Mouse (Mus musculus): Measurements from ENCODE around the gene Tex9. TPM values are rescaled to one million over a fixed set of nuclear protein-coding genes. Genes with fewer than 3 reads are reported as not detected.

Gene Tex9
- polyA plus RNA-seq, 1 experiment, result 4.6 TPM

DNA sequence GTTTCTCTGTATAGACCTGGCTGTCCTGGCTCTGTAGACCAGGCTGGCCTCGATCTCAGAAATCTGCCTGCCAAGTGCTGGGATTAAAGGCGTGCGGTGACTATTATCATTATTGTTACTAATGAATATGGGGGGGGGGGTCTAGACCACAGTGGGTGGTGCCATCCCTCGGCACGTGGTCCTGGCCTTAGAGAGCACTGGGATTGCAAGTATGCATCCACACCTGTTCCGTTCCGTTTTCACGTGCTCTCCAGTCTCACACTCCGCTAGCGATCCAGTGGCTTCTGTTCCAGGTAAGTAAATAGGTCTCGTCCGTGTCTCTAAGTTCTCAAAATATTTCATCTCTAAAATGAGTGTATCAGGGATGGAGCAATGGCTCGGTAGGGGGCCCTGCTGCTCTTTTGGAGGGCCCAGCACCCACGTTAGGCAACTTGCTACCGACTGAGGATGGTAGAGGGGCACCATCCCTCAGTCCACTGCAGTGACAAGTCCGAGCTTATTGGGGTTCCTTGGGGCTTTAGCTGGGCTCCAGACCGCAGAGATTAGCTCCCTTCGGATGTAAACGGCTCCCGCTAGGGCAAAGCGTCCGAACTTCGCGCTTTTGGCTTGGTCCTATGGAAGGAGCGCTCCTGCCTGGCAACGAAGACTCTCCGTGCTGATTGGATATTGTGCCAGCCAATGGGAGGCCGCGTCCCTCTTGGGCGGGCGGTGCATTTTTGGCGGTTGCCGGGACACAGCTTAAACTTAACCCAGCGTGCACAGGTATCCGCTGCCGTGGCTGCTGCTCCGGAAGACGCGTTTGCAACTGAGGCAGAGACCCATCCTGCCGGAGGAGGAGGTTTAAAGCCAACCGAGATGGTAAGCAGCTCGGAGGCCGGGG lies 54.0 kb downstream of the Tex9 start, which contains the start of gene Mns1:
Mns1 (plus strand) TSS at position 190 of the 880 bp plus-strand sequence.
- peak within 1 kb of the TSS; percentile 29 for H3K4me3 ChIP-seq (ENCODE audit: insufficient read depth, poor library complexity, severe bottlenecking)
- no peaks in the 10 kb centered on the region for H3K36me3 ChIP-seq (ENCODE audit: control insufficient read depth, insufficient read depth)
- no peaks in the 10 kb centered on the region for H3K79me3 ChIP-seq (ENCODE audit: low read depth)
- H3K27me3 ChIP-seq (ENCODE audit: control insufficient read depth, insufficient read depth, insufficient read length), result no peaks in the 10 kb centered on the region
- peak within 1 kb of the TSS; percentile 59 for H3ac ChIP-seq (ENCODE audit: control insufficient read depth, insufficient read length, low read depth)
- no peaks in the 10 kb centered on the region for H3K79me2 ChIP-seq (ENCODE audit: control insufficient read depth, insufficient read depth)
- TF ChIP-seq MAX (IDR thresholded peaks at IDR 0.05) (peak; percentile 44), CTCF (IDR thresholded peaks at IDR 0.05; ENCODE audit: control insufficient read depth, insufficient read depth, insufficient read length) (no peak)

GRCm38 (mm10) chr9:72434876-72435275 lies 57.1 kb downstream of the Tex9 start:
- Histone ChIP-seq H3K79me2 (ENCODE audit: control insufficient read depth, insufficient read depth) (no peaks in the 10 kb centered on the region), H3K79me3 (ENCODE audit: low read depth) (no peaks in the 10 kb centered on the region), H3K36me3 (ENCODE audit: control insufficient read depth, insufficient read depth) (no peaks in the 10 kb centered on the region), H3K27me3 (ENCODE audit: control insufficient read depth, insufficient read depth, insufficient read length) (peaks cover 4% of the 10 kb centered on the region), H3ac (ENCODE audit: control insufficient read depth, insufficient read length, low read depth) (no peak overlapping the region), H3K4me3 (ENCODE audit: insufficient read depth, poor library complexity, severe bottlenecking) (no peak overlapping the region)
- TF ChIP-seq CEBPB (IDR thresholded peaks at IDR 0.05; ENCODE audit: low read depth) (no peak), CTCF (IDR thresholded peaks at IDR 0.05; ENCODE audit: control insufficient read depth, insufficient read depth, insufficient read length) (no peak), MYOG (IDR thresholded peaks at IDR 0.05; ENCODE audit: control insufficient read depth, extremely low read depth, insufficient read length) (no peak), MAX (IDR thresholded peaks at IDR 0.05) (no peak), FOSL1 (IDR thresholded peaks at IDR 0.05; ENCODE audit: insufficient read depth, low read length, poor library complexity, severe bottlenecking) (no peak)

- no peaks in the 10 kb centered on the region for H3K79me3 ChIP-seq (ENCODE audit: low read depth)
- H3K36me3 ChIP-seq (ENCODE audit: control insufficient read depth, insufficient read depth), result no peaks in the 10 kb centered on the region
- no peaks in the 10 kb centered on the region for H3K79me2 ChIP-seq (ENCODE audit: control insufficient read depth, insufficient read depth)
- H3K27me3 ChIP-seq (ENCODE audit: control insufficient read depth, insufficient read depth, insufficient read length), result peaks cover 13% of the 10 kb centered on the region
- no peak overlapping the region for H3K4me3 ChIP-seq (ENCODE audit: insufficient read depth, poor library complexity, severe bottlenecking)
- TF ChIP-seq USF1 (IDR thresholded peaks at IDR 0.05; ENCODE audit: low read depth) (no peak), MYOG (IDR thresholded peaks at IDR 0.05; ENCODE audit: control insufficient read depth, extremely low read depth, insufficient read length) (no peak), FOSL1 (IDR thresholded peaks at IDR 0.05; ENCODE audit: insufficient read depth, low read length, poor library complexity, severe bottlenecking) (no peak), CEBPB (IDR thresholded peaks at IDR 0.05; ENCODE audit: low read depth) (no peak), CTCF (IDR thresholded peaks at IDR 0.05; ENCODE audit: control insufficient read depth, insufficient read depth, insufficient read length) (no peak), MAX (IDR thresholded peaks at IDR 0.05) (no peak), MYOD1 (IDR thresholded peaks at IDR 0.05; ENCODE audit: control insufficient read depth, insufficient read length, low read depth) (no peak)
- no peak overlapping the region for H3ac ChIP-seq (ENCODE audit: control insufficient read depth, insufficient read length, low read depth)
These were observed 64.2 kb downstream of the Tex9 start for GRCm38 (mm10) chr9:72427861-72428260.

DNA sequence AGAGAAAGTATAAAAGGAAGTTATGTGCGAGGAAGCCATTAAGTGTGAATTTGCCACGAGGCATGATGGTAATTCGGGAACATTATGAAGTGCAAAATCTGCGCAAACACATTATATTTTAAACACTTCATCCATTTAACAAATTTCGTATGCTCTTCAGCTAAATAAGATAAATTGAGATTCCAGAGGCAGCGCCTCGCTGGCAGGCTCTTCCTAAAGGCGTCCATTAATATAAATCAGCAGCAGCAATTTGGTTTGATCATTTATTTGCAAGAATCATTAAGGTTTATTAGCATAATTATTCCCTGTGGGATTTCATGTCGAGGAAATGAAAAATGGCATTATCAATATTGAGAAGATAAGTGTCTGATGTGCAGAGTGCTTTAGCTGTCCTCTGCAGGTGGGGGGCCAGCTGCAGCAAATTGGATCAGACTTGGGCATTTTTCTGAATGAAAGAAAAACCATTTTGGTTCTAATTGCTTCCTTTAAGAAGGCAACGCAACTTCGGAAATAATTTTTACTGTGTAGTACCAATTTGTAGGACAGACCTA lies 66.6 kb downstream of the Tex9 start:
- Histone ChIP-seq H3K79me2 (ENCODE audit: control insufficient read depth, insufficient read depth) (no peaks in the 10 kb centered on the region), H3K27me3 (ENCODE audit: control insufficient read depth, insufficient read depth, insufficient read length) (peaks cover 9% of the 10 kb centered on the region), H3ac (ENCODE audit: control insufficient read depth, insufficient read length, low read depth) (no peak overlapping the region), H3K4me3 (ENCODE audit: insufficient read depth, poor library complexity, severe bottlenecking) (no peak overlapping the region), H3K79me3 (ENCODE audit: low read depth) (no peaks in the 10 kb centered on the region), H3K36me3 (ENCODE audit: control insufficient read depth, insufficient read depth) (no peaks in the 10 kb centered on the region)
- TF ChIP-seq MYOG (IDR thresholded peaks at IDR 0.05; ENCODE audit: control insufficient read depth, extremely low read depth, insufficient read length), result no peak
- TF ChIP-seq CTCF (IDR thresholded peaks at IDR 0.05; ENCODE audit: control insufficient read depth, insufficient read depth, insufficient read length), result no peak
- TF ChIP-seq MYOD1 (IDR thresholded peaks at IDR 0.05; ENCODE audit: control insufficient read depth, insufficient read length, low read depth), result no peak
- no peak for TF ChIP-seq CEBPB (IDR thresholded peaks at IDR 0.05; ENCODE audit: low read depth)
- TF ChIP-seq USF1 (IDR thresholded peaks at IDR 0.05; ENCODE audit: low read depth), result no peak
- no peak for TF ChIP-seq MAX (IDR thresholded peaks at IDR 0.05)
- no peak for TF ChIP-seq FOSL1 (IDR thresholded peaks at IDR 0.05; ENCODE audit: insufficient read depth, low read length, poor library complexity, severe bottlenecking)

DNA sequence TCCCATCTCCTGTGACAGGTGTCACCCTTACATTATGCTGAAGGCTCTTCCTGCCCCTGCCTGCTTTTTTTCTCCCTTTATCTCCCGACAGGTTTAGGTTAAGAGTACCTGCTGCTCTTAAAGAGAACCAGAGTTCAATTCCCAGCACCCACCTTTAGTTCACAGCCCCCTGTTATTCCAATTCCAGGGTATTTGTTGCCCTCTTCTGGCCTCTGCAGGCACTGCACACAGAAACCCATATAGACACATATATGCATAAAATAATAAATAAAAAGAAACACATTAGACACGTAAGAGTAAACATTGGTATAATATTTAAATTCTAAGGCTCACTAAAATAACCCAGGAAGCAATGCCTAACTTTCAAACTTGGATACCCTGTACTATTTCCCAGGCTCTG lies 69.3 kb downstream of the Tex9 start:
- Histone ChIP-seq H3K36me3 (ENCODE audit: control insufficient read depth, insufficient read depth) (no peaks in the 10 kb centered on the region), H3K27me3 (ENCODE audit: control insufficient read depth, insufficient read depth, insufficient read length) (peaks cover 5% of the 10 kb centered on the region), H3K4me3 (ENCODE audit: insufficient read depth, poor library complexity, severe bottlenecking) (no peak overlapping the region), H3K79me2 (ENCODE audit: control insufficient read depth, insufficient read depth) (no peaks in the 10 kb centered on the region), H3ac (ENCODE audit: control insufficient read depth, insufficient read length, low read depth) (no peak overlapping the region), H3K79me3 (ENCODE audit: low read depth) (no peaks in the 10 kb centered on the region)
- TF ChIP-seq MYOD1 (IDR thresholded peaks at IDR 0.05; ENCODE audit: control insufficient read depth, insufficient read length, low read depth) (no peak), MYOG (IDR thresholded peaks at IDR 0.05; ENCODE audit: control insufficient read depth, extremely low read depth, insufficient read length) (no peak), CTCF (IDR thresholded peaks at IDR 0.05; ENCODE audit: control insufficient read depth, insufficient read depth, insufficient read length) (no peak), USF1 (IDR thresholded peaks at IDR 0.05; ENCODE audit: low read depth) (no peak), CEBPB (IDR thresholded peaks at IDR 0.05; ENCODE audit: low read depth) (no peak), MAX (IDR thresholded peaks at IDR 0.05) (no peak), FOSL1 (IDR thresholded peaks at IDR 0.05; ENCODE audit: insufficient read depth, low read length, poor library complexity, severe bottlenecking) (no peak)
